Mouse (Mus musculus) bone marrow macrophage, adult 2 months (primary cell): Measurements from ENCODE around the gene Numb. TPM values are rescaled to one million over a fixed set of nuclear protein-coding genes. Genes with fewer than 3 reads are reported as not detected.
A peak's percentile ranks its signal among the peaks of the same experiment; 100 is the strongest.

ENCODE experiments used
- H3K27ac ChIP-seq: 2 replicates; pipeline ENCODE4 v1.5.1; 2012; ENCODE audit warnings: low read depth, low read length; ENCODE audit not compliant: insufficient read depth
- H3K4me1 ChIP-seq: 2 replicates; pipeline ENCODE4 v1.6.1; 2012; ENCODE audit warnings: low read length; ENCODE audit not compliant: control insufficient read depth, insufficient read depth
- H3K4me3 ChIP-seq: 2 replicates; pipeline ENCODE4 v1.5.1; 2012; ENCODE audit warnings: mild to moderate bottlenecking, low read length, moderate library complexity; ENCODE audit not compliant: insufficient read depth
- CTCF ChIP-seq: IDR thresholded peaks from 2 replicates; pipeline ENCODE4 v1.5.1; 2012; ENCODE audit warnings: low read depth, mild to moderate bottlenecking, low read length, moderate library complexity
- POLR2A ChIP-seq: IDR thresholded peaks from 2 replicates; pipeline ENCODE4 v1.6.1; 2012; ENCODE audit warnings: mild to moderate bottlenecking, low read depth, low read length, borderline replicate concordance
- polyA plus RNA-seq: library from polyadenylated mRNA; stranded (reverse); fragments of >200 nt; gene quantifications from 2 replicates; pipeline ENCODE4 v1.2.4, GENCODE M21; 2012; ENCODE audit not compliant: missing spikeins, insufficient read depth, insufficient read length

Gene Numb
- polyA plus RNA-seq, 1 experiment = 42.4 TPM

DNA sequence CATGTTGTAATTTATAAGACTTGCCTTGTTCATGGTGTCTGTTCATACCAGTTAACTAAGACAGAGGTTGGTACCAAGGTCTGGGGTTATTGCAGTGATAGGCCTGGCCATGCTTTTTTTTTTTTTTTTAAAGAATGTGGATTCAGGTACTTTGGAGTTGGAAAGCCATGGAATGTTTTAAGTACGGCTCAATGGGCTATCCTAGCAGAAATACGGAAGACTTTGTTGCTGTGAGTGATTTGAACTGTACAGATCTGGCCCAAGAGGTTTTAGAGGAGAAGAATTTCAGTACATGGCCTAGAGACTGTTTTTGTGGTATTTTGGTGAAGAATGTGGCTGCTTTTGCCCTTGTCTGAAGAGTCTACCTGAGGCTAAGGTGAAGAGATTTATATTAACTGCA is 63.7 kb downstream of the Numb start:
- TF ChIP-seq CTCF (no peak), POLR2A (no peak)
- Histone ChIP-seq H3K27ac (no peak overlapping the region), H3K4me3 (no peak overlapping the region), H3K4me1 (peaks cover 57% of the 10 kb centered on the region)

DNA sequence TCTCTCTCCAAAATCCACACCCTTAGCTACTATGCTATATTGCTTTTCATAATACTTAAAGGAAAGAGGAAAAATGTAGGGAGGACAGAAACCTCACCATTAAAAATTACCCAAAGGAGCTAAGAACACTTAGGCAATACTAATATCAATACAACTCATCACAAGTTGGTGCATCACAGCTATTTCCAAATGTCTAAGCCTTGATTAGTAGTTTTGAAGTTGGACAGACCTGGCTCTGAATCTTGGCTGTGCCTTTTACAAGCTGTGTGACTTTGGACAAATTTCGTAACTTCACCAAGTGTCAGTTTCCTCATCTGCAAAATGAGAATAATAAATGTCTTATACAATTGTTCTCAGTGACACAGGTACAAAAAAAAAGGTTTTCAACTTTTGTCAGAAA is 66.5 kb downstream of the Numb start:
- peaks cover 51% of the 10 kb centered on the region for H3K4me1 ChIP-seq
- H3K27ac ChIP-seq = peak overlapping the region; percentile 78
- H3K4me3 ChIP-seq = no peak overlapping the region
- no peak for TF ChIP-seq CTCF
- no peak for TF ChIP-seq POLR2A

DNA sequence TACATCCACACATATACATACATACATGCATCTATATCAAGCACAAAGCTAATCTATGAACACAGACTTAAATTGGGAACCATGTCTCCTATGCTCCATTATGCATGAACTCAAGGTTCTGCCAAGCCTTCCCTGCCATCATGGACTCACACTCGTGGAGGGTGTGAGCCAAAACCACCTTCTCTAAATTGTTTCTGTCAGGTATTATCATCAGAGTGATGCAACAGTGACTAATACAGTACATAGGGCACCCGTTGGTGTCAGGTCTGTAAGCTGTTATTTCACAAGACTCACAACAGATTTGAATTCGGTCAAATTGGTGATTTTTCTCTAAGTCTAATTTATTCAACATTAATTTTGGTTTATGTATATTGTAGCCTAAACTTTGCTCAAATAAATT is 67.5 kb downstream of the Numb start:
- Histone ChIP-seq H3K4me1 (peaks cover 42% of the 10 kb centered on the region), H3K4me3 (no peak overlapping the region), H3K27ac (peak overlapping the region; percentile 38)
- no peak for TF ChIP-seq CTCF
- no peak for TF ChIP-seq POLR2A

GRCm38 (mm10) chr12:83852512-83853213 is 69.1 kb downstream of the Numb start:
- no peak for TF ChIP-seq CTCF
- TF ChIP-seq POLR2A = no peak
- Histone ChIP-seq H3K4me1 (peaks cover 41% of the 10 kb centered on the region), H3K4me3 (no peak overlapping the region), H3K27ac (no peak overlapping the region)

GRCm38 (mm10) chr12:83850334-83850733 is 71.4 kb downstream of the Numb start:
- Histone ChIP-seq H3K4me1 (peaks cover 33% of the 10 kb centered on the region), H3K27ac (no peak overlapping the region), H3K4me3 (no peak overlapping the region)
- TF ChIP-seq CTCF = no peak
- no peak for TF ChIP-seq POLR2A

DNA sequence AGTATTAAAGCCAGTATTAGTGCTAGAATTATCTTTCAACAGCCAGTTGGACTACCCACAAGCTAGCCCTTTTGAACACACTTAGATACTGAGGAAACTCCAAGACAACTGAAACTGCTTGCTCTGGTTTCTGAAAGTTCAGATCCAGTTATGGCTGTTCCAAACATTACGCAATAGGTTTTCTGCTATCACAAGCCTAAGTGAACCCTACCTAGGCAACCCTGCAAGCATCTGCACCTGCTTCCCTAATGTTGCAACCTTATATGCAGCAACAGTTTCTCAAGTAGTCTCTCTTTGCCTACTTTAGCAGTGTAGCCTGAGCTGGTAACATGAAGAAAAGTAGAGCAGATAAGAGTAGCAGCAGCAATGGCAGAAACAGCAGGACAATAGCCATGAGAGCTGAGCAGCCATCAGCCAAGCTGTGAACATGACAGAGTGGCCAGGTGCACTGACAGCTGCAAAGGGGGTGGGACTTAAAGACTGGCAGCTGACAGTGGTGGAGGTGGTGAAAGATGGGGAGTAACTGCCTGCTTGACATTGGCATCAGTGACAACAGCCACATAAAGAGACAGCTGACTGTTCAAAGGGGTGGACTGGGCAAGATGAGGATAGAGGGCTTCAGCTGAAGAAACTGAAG is 73.0 kb downstream of the Numb start:
- no peak for TF ChIP-seq POLR2A
- no peak for TF ChIP-seq CTCF
- peaks cover 27% of the 10 kb centered on the region for H3K4me1 ChIP-seq
- 0 out of 2 replicates have a peak overlapping the region, but pooled peaks have one; percentile 2 for H3K27ac ChIP-seq
- no peak overlapping the region for H3K4me3 ChIP-seq

- Histone ChIP-seq H3K4me1 (peaks cover 27% of the 10 kb centered on the region), H3K27ac (no peak overlapping the region), H3K4me3 (no peak overlapping the region)
- TF ChIP-seq CTCF (no peak), POLR2A (no peak)
These were observed 73.9 kb downstream of the Numb start for GRCm38 (mm10) chr12:83847877-83848276.

GRCm38 (mm10) chr12:83842678-83843440 is 78.9 kb downstream of the Numb start:
- TF ChIP-seq POLR2A = no peak
- TF ChIP-seq CTCF = no peak
- Histone ChIP-seq H3K4me1 (peaks cover 9% of the 10 kb centered on the region), H3K4me3 (no peak overlapping the region), H3K27ac (no peak overlapping the region)

DNA sequence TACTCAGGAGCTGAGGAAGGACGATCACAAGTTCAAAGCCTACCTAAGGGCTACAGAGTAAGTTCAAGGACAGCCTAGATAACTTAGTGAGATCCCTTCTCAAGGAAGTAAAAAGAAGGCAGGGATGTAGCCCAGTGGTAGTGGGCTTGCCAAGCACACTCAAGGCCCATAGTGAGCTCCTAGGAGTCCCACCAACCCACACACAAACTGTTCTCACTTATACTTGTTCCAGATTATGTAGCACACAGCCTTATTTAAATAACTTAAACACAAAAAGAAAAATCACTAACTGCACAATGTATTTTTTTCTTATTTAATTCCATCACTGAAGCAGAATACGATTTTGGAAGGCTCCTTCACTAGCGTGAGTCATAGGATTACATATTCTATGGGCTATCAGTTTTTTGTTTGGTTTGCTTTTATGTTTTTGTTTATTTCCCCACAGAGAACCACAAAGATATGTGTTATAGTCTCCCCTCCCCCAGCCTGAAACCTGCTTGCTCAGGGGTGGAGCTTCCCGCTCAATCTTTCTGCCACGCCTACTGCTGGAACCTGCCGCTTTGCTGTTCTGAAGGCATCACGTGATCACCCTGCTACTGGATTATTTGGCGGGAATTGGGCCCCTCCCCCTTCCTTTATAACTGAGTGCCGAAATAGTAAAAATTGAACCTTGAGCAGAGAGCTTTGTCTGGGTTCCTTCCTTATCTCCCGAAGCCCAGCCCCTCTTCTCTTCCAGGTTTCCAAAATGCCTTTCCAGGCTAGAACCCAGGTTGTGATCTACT is 80.1 kb downstream of the Numb start:
- TF ChIP-seq POLR2A (no peak), CTCF (no peak)
- Histone ChIP-seq H3K27ac (no peak overlapping the region), H3K4me1 (peaks cover 2% of the 10 kb centered on the region; the same call in 1 of the 2 replicates), H3K4me3 (no peak overlapping the region)
